Mouse (Mus musculus): ENCODE measurements around the gene Nf2.

DNA sequence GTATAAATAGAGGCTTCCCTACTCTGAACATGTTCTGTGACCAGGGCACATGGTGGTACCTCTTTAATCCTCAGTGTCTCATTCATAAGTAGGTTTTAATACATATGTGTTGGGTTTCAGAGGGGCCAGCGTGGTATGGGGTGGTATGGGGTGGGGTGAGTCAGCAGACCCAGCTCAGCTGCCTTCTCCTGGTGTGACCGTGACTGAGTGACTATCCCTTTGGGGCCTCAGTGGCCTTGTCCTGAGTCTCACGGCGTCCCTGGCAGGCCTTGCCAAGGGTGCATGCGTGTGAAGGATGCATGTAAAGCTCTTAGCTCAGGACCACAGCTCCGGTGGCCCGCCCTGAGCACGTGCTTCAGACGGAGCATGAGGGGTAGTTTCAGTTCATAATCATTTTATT lies 129.4 kb downstream of the Nf2 start:
- no peak for TF ChIP-seq CTCF (IDR thresholded peaks at IDR 0.05; ENCODE audit: borderline replicate concordance, insufficient read depth, low read length)
- TF ChIP-seq POLR2A (IDR thresholded peaks at IDR 0.05; ENCODE audit: low read depth, low read length), result no peak
